Mouse (Mus musculus) megakaryocyte, embryonic 14.5 days (primary cell): ENCODE measurements around the gene Slc45a3.

Experiments used
- FLI1 ChIP-seq: IDR thresholded peaks from 2 replicates; pipeline ENCODE4 v1.6.1; 2012; ENCODE audit warnings: low read length, inconsistent platforms, mixed read lengths
- GATA1 ChIP-seq: IDR thresholded peaks from 3 replicates; pipeline ENCODE4 v1.6.1; 2012; ENCODE audit warnings: mixed read lengths, low read length, inconsistent platforms, borderline replicate concordance

DNA sequence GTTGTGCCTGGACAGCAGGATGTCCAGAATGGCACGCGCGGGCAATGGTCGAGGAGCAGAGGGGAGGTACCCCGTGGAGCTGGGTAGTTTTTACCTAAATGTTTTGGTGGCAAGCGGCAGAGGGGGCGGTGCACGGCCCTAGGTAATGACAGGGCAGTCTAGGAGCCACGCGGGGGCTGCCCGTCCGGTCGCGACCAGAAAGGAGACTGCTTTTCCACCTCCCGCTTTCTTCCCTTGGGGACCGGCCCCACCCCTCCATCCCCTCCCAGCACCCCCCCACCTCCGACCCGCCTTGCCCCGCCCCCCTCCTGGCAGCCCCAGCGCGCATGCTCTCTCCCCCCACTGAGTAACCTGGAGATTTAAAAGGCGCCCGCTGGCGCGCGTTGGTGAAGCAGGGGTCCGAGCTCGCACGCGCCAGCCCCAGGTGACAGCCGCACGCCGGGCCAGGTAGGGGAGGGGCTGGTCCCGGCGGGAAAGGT lies at the start of gene Slc45a3:
- TF ChIP-seq GATA1 = no peak
- no peak for TF ChIP-seq FLI1
